Mouse (Mus musculus) heart, embryonic 11.5 days (tissue): ENCODE data around the gene Tmem256. TPM values are rescaled to one million over a fixed set of nuclear protein-coding genes. Genes with fewer than 3 reads are reported as not detected.
A peak's percentile ranks its signal among the peaks of the same experiment; 100 is the strongest.

Experiments used
- ATAC-seq: fragments of 200-750 bp; cut with Nextera tagmentation; replicated peaks from 2 replicates; pipeline ENCODE4 v1.8.0; 2017; ENCODE audit warnings: moderate library complexity; ENCODE audit not compliant: insufficient number of reproducible peaks, low FRiP score, low TSS enrichment
- H3K27ac ChIP-seq: fragments of 300-500 bp; sonication (generic); 2 replicates; pipeline ENCODE4 v1.5.1; 2014; ENCODE audit warnings: mild to moderate bottlenecking, low read depth, low read length
- H3K27me3 ChIP-seq: fragments of 300-500 bp; sonication (generic); 2 replicates; pipeline ENCODE4 v1.6.1; 2014; ENCODE audit warnings: mild to moderate bottlenecking, low read length, mixed read lengths; ENCODE audit not compliant: control insufficient read depth, insufficient read depth
- H3K36me3 ChIP-seq: fragments of 300-500 bp; sonication (generic); 2 replicates; pipeline ENCODE4 v1.6.1; 2014; ENCODE audit warnings: mild to moderate bottlenecking, low read length, moderate library complexity, mixed read lengths; ENCODE audit not compliant: control insufficient read depth, insufficient read depth
- H3K4me1 ChIP-seq: fragments of 300-500 bp; sonication (generic); 2 replicates; pipeline ENCODE4 v1.6.1; 2014; ENCODE audit warnings: low read length; ENCODE audit not compliant: control insufficient read depth, insufficient read depth
- H3K4me2 ChIP-seq: fragments of 300-500 bp; sonication (generic); 2 replicates; pipeline ENCODE4 v1.6.1; 2014; ENCODE audit warnings: mild to moderate bottlenecking, moderate library complexity
- H3K4me3 ChIP-seq: fragments of 300-500 bp; sonication (generic); 2 replicates; pipeline ENCODE4 v1.5.1; 2014; ENCODE audit warnings: low read depth, low read length
- H3K9ac ChIP-seq: fragments of 300-500 bp; sonication (generic); 2 replicates; pipeline ENCODE4 v1.6.1; 2014; ENCODE audit warnings: mild to moderate bottlenecking, low read depth, low read length, moderate library complexity
- H3K9me3 ChIP-seq: fragments of 300-500 bp; sonication (generic); replicated peaks from 2 replicates; pipeline ENCODE4 v1.6.1; 2016; ENCODE audit warnings: low read length; ENCODE audit not compliant: control insufficient read depth
- WGBS: fragments of 180-500 bp; shearing (Covaris S2); extraction: QIAGEN DNeasy Blood & Tissue Kit; methylation state at CpG from one replicate; pipeline ENCODE4 v1.1.7; 2014; ENCODE audit not compliant: insufficient replicate concordance; 5-methylcytosine and 5-hydroxymethylcytosine counted together
- polyA plus RNA-seq: library from polyadenylated mRNA; unstranded; fragments of >200 nt; fragmentation: Nextera tagmentation; extraction: Ambion mirVana; gene quantifications from 2 replicates; pipeline ENCODE4 v1.2.1, GENCODE M21; 2014

The Tmem256 gene
- polyA plus RNA-seq, 1 experiment from 2014 or later: 331 TPM

- peak within 1 kb of the TSS; percentile 82 for H3K9ac ChIP-seq
- under 1% methylated on average over 46 of the region's 46 CpGs for WGBS
- H3K36me3 ChIP-seq: no peaks in the 10 kb centered on the region
- H3K9me3 ChIP-seq: no peaks in the 10 kb centered on the region
- ATAC-seq: peak; percentile 91
- peak within 1 kb of the TSS; percentile 90 for H3K27ac ChIP-seq
- H3K4me1 ChIP-seq: peaks cover 32% of the 10 kb centered on the region
- peak within 1 kb of the TSS; percentile 63 for H3K4me3 ChIP-seq
- peak within 1 kb of the TSS; percentile 79 for H3K4me2 ChIP-seq
- no peaks in the 10 kb centered on the region for H3K27me3 ChIP-seq
These were observed 42.7 kb downstream of the Tmem256 start, which contains the start of gene Kctd11 for GRCm38 (mm10) chr11:69880853-69881603. Gene Kctd11, minus strand, starts transcription at chr11:69881406.

- H3K4me1 ChIP-seq: peaks cover 33% of the 10 kb centered on the region
- no peaks in the 10 kb centered on the region for H3K36me3 ChIP-seq
- H3K27me3 ChIP-seq: no peaks in the 10 kb centered on the region
- peak overlapping the region; percentile 79 for H3K4me2 ChIP-seq
- H3K27ac ChIP-seq: peak overlapping the region; percentile 90
- no peak for ATAC-seq
- H3K4me3 ChIP-seq: peak overlapping the region; percentile 63
- H3K9me3 ChIP-seq: no peaks in the 10 kb centered on the region
- H3K9ac ChIP-seq: peak overlapping the region; percentile 82
- WGBS: 61% methylated on average over 21 of the region's 21 CpGs
These were observed 43.7 kb downstream of the Tmem256 start for GRCm38 (mm10) chr11:69881787-69882670.

GRCm38 (mm10) chr11:69883066-69883465 is 44.8 kb downstream of the Tmem256 start:
- Histone ChIP-seq H3K9ac (no peak overlapping the region), H3K27me3 (no peaks in the 10 kb centered on the region), H3K27ac (no peak overlapping the region), H3K9me3 (no peaks in the 10 kb centered on the region), H3K4me1 (peaks cover 36% of the 10 kb centered on the region), H3K36me3 (no peaks in the 10 kb centered on the region), H3K4me2 (no peak overlapping the region; the same call in 1 of the 2 replicates), H3K4me3 (no peak overlapping the region)
- ATAC-seq: no peak
- WGBS: 59% methylated on average over 4 of the region's 4 CpGs

- Histone ChIP-seq H3K4me3 (no peak overlapping the region), H3K9ac (no peak overlapping the region), H3K36me3 (no peaks in the 10 kb centered on the region), H3K4me1 (peaks cover 36% of the 10 kb centered on the region), H3K9me3 (no peaks in the 10 kb centered on the region), H3K4me2 (peak overlapping the region; percentile 27; the same call in 1 of the 2 replicates), H3K27me3 (no peaks in the 10 kb centered on the region), H3K27ac (no peak overlapping the region)
- 84% methylated on average over 8 of the region's 8 CpGs for WGBS
- no peak for ATAC-seq
These were observed 45.3 kb downstream of the Tmem256 start for GRCm38 (mm10) chr11:69883527-69884151.

GRCm38 (mm10) chr11:69884240-69884639 is 45.9 kb downstream of the Tmem256 start:
- H3K4me3 ChIP-seq: no peak overlapping the region
- peak overlapping the region; percentile 27; the same call in 1 of the 2 replicates for H3K4me2 ChIP-seq
- no peaks in the 10 kb centered on the region for H3K27me3 ChIP-seq
- no peaks in the 10 kb centered on the region for H3K36me3 ChIP-seq
- no peaks in the 10 kb centered on the region for H3K9me3 ChIP-seq
- ATAC-seq: no peak
- 0 out of 2 replicates have a peak overlapping the region, but pooled peaks have one; percentile 40 for H3K9ac ChIP-seq
- H3K4me1 ChIP-seq: peaks cover 32% of the 10 kb centered on the region
- WGBS: 60% methylated on average over 9 of the region's 9 CpGs
- H3K27ac ChIP-seq: peak overlapping the region; percentile 35; the same call in 1 of the 2 replicates

- peaks cover 30% of the 10 kb centered on the region for H3K4me1 ChIP-seq
- H3K4me2 ChIP-seq: peak overlapping the region; percentile 27; the same call in 1 of the 2 replicates
- no peak for ATAC-seq
- H3K9ac ChIP-seq: peak overlapping the region; percentile 40; the same call in 1 of the 2 replicates
- H3K36me3 ChIP-seq: no peaks in the 10 kb centered on the region
- H3K27me3 ChIP-seq: no peaks in the 10 kb centered on the region
- H3K9me3 ChIP-seq: no peaks in the 10 kb centered on the region
- no peak overlapping the region for H3K4me3 ChIP-seq
- 77% methylated on average over 8 of the region's 8 CpGs for WGBS
- H3K27ac ChIP-seq: peak overlapping the region; percentile 35; the same call in 1 of the 2 replicates
These were observed 46.3 kb downstream of the Tmem256 start for GRCm38 (mm10) chr11:69884663-69885062.

GRCm38 (mm10) chr11:69886907-69887635 is 48.8 kb downstream of the Tmem256 start:
- Histone ChIP-seq H3K9ac (0 out of 2 replicates have a peak overlapping the region, but pooled peaks have one; percentile 22), H3K27me3 (no peaks in the 10 kb centered on the region), H3K9me3 (no peaks in the 10 kb centered on the region), H3K4me2 (peak overlapping the region; percentile 40), H3K4me3 (no peak overlapping the region), H3K4me1 (peaks cover 38% of the 10 kb centered on the region), H3K27ac (peak overlapping the region; percentile 88), H3K36me3 (no peaks in the 10 kb centered on the region)
- WGBS: 45% methylated on average over 8 of the region's 8 CpGs
- peak; percentile 73; the same call in 1 of the 2 replicates for ATAC-seq
